Comparison of ENCODE assay signal across 15 mouse cellular contexts in genomic region chr14:109261990-109262389, GRCm38 (mm10).
"Had no signal": no experiment of that assay in that cellular context is flagged by ENCODE, and none has a peak within 500 bp of the region (broad histone marks: within the 10 kb centered on the region; RNA-seq: fewer than 3 reads in every experiment).

No protein-coding gene starts in this region.

- H3K27me3 ChIP-seq: neural tube, embryonic 13.5 days; stomach, embryonic 15.5 days had no signal

- H3K9me3 ChIP-seq: neural tube, embryonic 13.5 days; stomach, embryonic 15.5 days had no signal

- H3K4me3 ChIP-seq: neural tube, embryonic 13.5 days; stomach, embryonic 15.5 days had no signal

- H3K4me1 ChIP-seq: neural tube, embryonic 13.5 days; stomach, embryonic 15.5 days had no signal

- H3K36me3 ChIP-seq: neural tube, embryonic 13.5 days; stomach, embryonic 15.5 days had no signal

- H3K27ac ChIP-seq: neural tube, embryonic 13.5 days; stomach, embryonic 15.5 days; stomach, postnatal 0 days had no signal

- H3K9ac ChIP-seq: neural tube, embryonic 13.5 days; stomach, embryonic 15.5 days had no signal

- DNase-seq: retina, postnatal 1 day; right cerebral cortex, adult 18-20 months; right cerebral cortex, postnatal 14 days; right cerebral cortex, postnatal 25 days; right cerebral cortex, postnatal 4 days; spleen, adult 18-20 months; thymus, adult 18-20 months; thymus, adult 2 months; thymus, postnatal 14 days; thymus, postnatal 25 days; thymus, postnatal 36 days; thymus, postnatal 4 days had no signal

- H3K4me2 ChIP-seq: neural tube, embryonic 13.5 days; stomach, embryonic 15.5 days had no signal
